Mouse (Mus musculus) megakaryocyte-erythroid progenitor cell, adult 5-6 weeks (primary cell): ENCODE results near the gene Fblim1. TPM values are rescaled to one million over a fixed set of nuclear protein-coding genes. Genes with fewer than 3 reads are reported as not detected.

ENCODE experiments used
- total RNA-seq, 2 experiments: library from RNA; stranded (forward) in 1 of 2; stranded (reverse) in 1 of 2; fragments of 200-1000, 215-1000 nt in 1 of 2; fragments of >200 nt in 1 of 2; fragmentation: Nextera tagmentation in 1 of 2; gene quantifications; 2 replicates each; pipeline ENCODE4 v1.2.3; 2014 to 2017

The Fblim1 gene
- total RNA-seq, 2 experiments from 2014 or later = not detected

Other genes with a start within 250 kb of the Fblim1 start
- gene Fam131c, start 237.9 kb downstream of the Fblim1 start, total RNA-seq (2014; fragmentation: Nextera tagmentation) = not detected in 2 replicates
- gene Fam131c, start 237.9 kb downstream of the Fblim1 start, total RNA-seq (2017) = not detected in 2 replicates
- not detected in 2 replicates for gene Clcnka, start 207.4 kb downstream of the Fblim1 start, total RNA-seq (2014; fragmentation: Nextera tagmentation)
- gene Clcnka, start 207.4 kb downstream of the Fblim1 start, total RNA-seq (2017) = not detected in 2 replicates
- gene Clcnkb, start 190.1 kb downstream of the Fblim1 start, total RNA-seq (2014; fragmentation: Nextera tagmentation) = not detected in 2 replicates
- gene Clcnkb, start 190.1 kb downstream of the Fblim1 start, total RNA-seq (2017) = not detected in 2 replicates
- not detected in 2 replicates for gene Hspb7, start 185.3 kb downstream of the Fblim1 start, total RNA-seq (2014; fragmentation: Nextera tagmentation)
- gene Hspb7, start 185.3 kb downstream of the Fblim1 start, total RNA-seq (2017) = not detected in 2 replicates
- not detected in 2 replicates for gene Srarp, start 170.0 kb downstream of the Fblim1 start, total RNA-seq (2014; fragmentation: Nextera tagmentation)
- gene Srarp, start 170.0 kb downstream of the Fblim1 start, total RNA-seq (2017) = not detected in 2 replicates
- gene Zbtb17, start 161.4 kb downstream of the Fblim1 start, total RNA-seq (2014; fragmentation: Nextera tagmentation) = 13.4 and 16.6 TPM in 2 replicates
- gene Zbtb17, start 161.4 kb downstream of the Fblim1 start, total RNA-seq (2017) = 21.5 and 26.6 TPM in 2 replicates
- 64.2 and 81.5 TPM in 2 replicates for gene Spen, start 67.5 kb downstream of the Fblim1 start, total RNA-seq (2014; fragmentation: Nextera tagmentation)
- gene Spen, start 67.5 kb downstream of the Fblim1 start, total RNA-seq (2017) = 21.1 and 40.5 TPM in 2 replicates
- gene Tmem82, start 12.5 kb upstream of the Fblim1 start, total RNA-seq (2014; fragmentation: Nextera tagmentation) = 0.37 TPM in 1 of 2 replicates, not detected in the other
- 0.52 and 0.57 TPM in 2 replicates for gene Tmem82, start 12.5 kb upstream of the Fblim1 start, total RNA-seq (2017)
- gene Slc25a34, start 17.7 kb upstream of the Fblim1 start, total RNA-seq (2014; fragmentation: Nextera tagmentation) = not detected in 2 replicates
- 0.65 TPM in 1 of 2 replicates, not detected in the other for gene Slc25a34, start 17.7 kb upstream of the Fblim1 start, total RNA-seq (2017)
- gene Plekhm2, start 58.8 kb upstream of the Fblim1 start, total RNA-seq (2014; fragmentation: Nextera tagmentation) = 7.7 and 16.9 TPM in 2 replicates
- 4.9 and 22.4 TPM in 2 replicates for gene Plekhm2, start 58.8 kb upstream of the Fblim1 start, total RNA-seq (2017)
- 19.1 and 23.4 TPM in 2 replicates for gene Rsc1a1, start 79.5 kb upstream of the Fblim1 start, total RNA-seq (2014; fragmentation: Nextera tagmentation)
- 17.1 and 26.1 TPM in 2 replicates for gene Rsc1a1, start 79.5 kb upstream of the Fblim1 start, total RNA-seq (2017)
- gene Ddi2, start 117.3 kb upstream of the Fblim1 start, total RNA-seq (2014; fragmentation: Nextera tagmentation) = 31.1 and 50.4 TPM in 2 replicates
- gene Ddi2, start 117.3 kb upstream of the Fblim1 start, total RNA-seq (2017) = 24.8 and 43.8 TPM in 2 replicates
- 2.2 TPM in 1 of 2 replicates, not detected in the other for gene Agmat, start 140.6 kb upstream of the Fblim1 start, total RNA-seq (2014; fragmentation: Nextera tagmentation)
- gene Agmat, start 140.6 kb upstream of the Fblim1 start, total RNA-seq (2017) = not detected in 2 replicates
- gene Dnajc16, start 184.8 kb upstream of the Fblim1 start, total RNA-seq (2014; fragmentation: Nextera tagmentation) = 10.7 and 11.4 TPM in 2 replicates
- 3.2 and 6.0 TPM in 2 replicates for gene Dnajc16, start 184.8 kb upstream of the Fblim1 start, total RNA-seq (2017)
- 16.5 and 17.0 TPM in 2 replicates for gene Casp9, start 187.5 kb upstream of the Fblim1 start, total RNA-seq (2014; fragmentation: Nextera tagmentation)
- gene Casp9, start 187.5 kb upstream of the Fblim1 start, total RNA-seq (2017) = 11.4 and 18.1 TPM in 2 replicates
- not detected in 2 replicates for gene Cela2a, start 220.1 kb upstream of the Fblim1 start, total RNA-seq (2014; fragmentation: Nextera tagmentation)
- not detected in 2 replicates for gene Cela2a, start 220.1 kb upstream of the Fblim1 start, total RNA-seq (2017)
- gene Ctrc, start 240.3 kb upstream of the Fblim1 start, total RNA-seq (2014; fragmentation: Nextera tagmentation) = not detected in 2 replicates
- not detected in 2 replicates for gene Ctrc, start 240.3 kb upstream of the Fblim1 start, total RNA-seq (2017)